Mouse (Mus musculus) hindbrain, embryonic 12.5 days (tissue): ENCODE data around the gene Cbarp. TPM values are rescaled to one million over a fixed set of nuclear protein-coding genes. Genes with fewer than 3 reads are reported as not detected.

ENCODE experiments used
- ATAC-seq: fragments of 200-750 bp; cut with Nextera tagmentation; 2 replicates; pipeline ENCODE4 v1.8.0; 2017; ENCODE audit warnings: moderate TSS enrichment; ENCODE audit not compliant: low FRiP score
- H3K27ac ChIP-seq: fragments of 300-500 bp; sonication (generic); 2 replicates; pipeline ENCODE4 v1.5.1; 2016; ENCODE audit warnings: mild to moderate bottlenecking
- H3K27me3 ChIP-seq: fragments of 300-500 bp; sonication (generic); 2 replicates; pipeline ENCODE4 v1.6.1; 2016; ENCODE audit warnings: mild to moderate bottlenecking
- H3K36me3 ChIP-seq: fragments of 300-500 bp; sonication (generic); 2 replicates; pipeline ENCODE4 v1.6.1; 2016; ENCODE audit warnings: mild to moderate bottlenecking
- H3K4me1 ChIP-seq: fragments of 300-500 bp; sonication (generic); 2 replicates; pipeline ENCODE4 v1.6.1; 2016
- H3K4me2 ChIP-seq: fragments of 300-500 bp; sonication (generic); replicated peaks from 2 replicates; pipeline ENCODE4 v1.6.1; 2016; ENCODE audit warnings: mild to moderate bottlenecking
- H3K4me3 ChIP-seq: fragments of 300-500 bp; sonication (generic); 2 replicates; pipeline ENCODE4 v1.5.1; 2016; ENCODE audit warnings: mild to moderate bottlenecking
- H3K9ac ChIP-seq: fragments of 300-500 bp; sonication (generic); 2 replicates; pipeline ENCODE4 v1.6.1; 2016; ENCODE audit warnings: mild to moderate bottlenecking, moderate library complexity
- H3K9me3 ChIP-seq: fragments of 300-500 bp; sonication (generic); replicated peaks from 2 replicates; pipeline ENCODE4 v1.6.1; 2016; ENCODE audit warnings: mild to moderate bottlenecking
- WGBS: fragments of 180-500 bp; shearing (Covaris S2); methylation state at CpG from one replicate; pipeline ENCODE4 v1.1.7; 2016; 5-methylcytosine and 5-hydroxymethylcytosine counted together
- polyA plus RNA-seq: library from polyadenylated mRNA; unstranded; fragments of >200 nt; fragmentation: Nextera tagmentation; extraction: Ambion mirVana; gene quantifications from 2 replicates; pipeline ENCODE4 v1.2.1, GENCODE M21; 2016

The Cbarp gene
- polyA plus RNA-seq, 1 experiment from 2014 or later = 18.4 TPM

DNA sequence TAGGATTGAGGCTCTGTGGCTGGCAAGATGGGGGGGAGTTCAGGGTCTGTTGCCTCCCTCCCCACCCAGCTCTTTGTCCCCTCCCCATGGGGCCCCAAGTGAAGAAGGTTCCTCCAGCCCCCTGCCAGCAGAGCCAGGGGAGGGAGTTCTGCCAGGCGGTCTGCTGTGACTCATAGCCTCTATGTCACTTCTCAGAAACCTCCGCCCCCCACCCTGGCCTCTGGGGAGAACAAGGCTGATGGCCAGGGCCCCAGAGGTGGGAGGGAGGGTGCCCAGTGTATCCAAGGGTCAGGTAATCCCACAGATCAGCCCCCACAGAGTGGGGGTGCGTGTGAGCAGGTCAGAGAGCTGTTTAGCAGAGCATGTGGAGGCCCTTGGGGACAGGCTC, 12.2 kb upstream of the Cbarp start:
- no peaks in the 10 kb centered on the region for H3K9me3 ChIP-seq
- peaks cover 62% of the 10 kb centered on the region for H3K4me1 ChIP-seq
- ATAC-seq = no peak
- 38% methylated on average over 3 of the region's 3 CpGs for WGBS
- H3K27me3 ChIP-seq = no peaks in the 10 kb centered on the region
- H3K36me3 ChIP-seq = peaks cover 68% of the 10 kb centered on the region
- peak overlapping the region; percentile 100 for H3K27ac ChIP-seq
- H3K4me3 ChIP-seq = peak overlapping the region; percentile 99
- peak overlapping the region; percentile 99 for H3K4me2 ChIP-seq
- H3K9ac ChIP-seq = peak overlapping the region; percentile 100

DNA sequence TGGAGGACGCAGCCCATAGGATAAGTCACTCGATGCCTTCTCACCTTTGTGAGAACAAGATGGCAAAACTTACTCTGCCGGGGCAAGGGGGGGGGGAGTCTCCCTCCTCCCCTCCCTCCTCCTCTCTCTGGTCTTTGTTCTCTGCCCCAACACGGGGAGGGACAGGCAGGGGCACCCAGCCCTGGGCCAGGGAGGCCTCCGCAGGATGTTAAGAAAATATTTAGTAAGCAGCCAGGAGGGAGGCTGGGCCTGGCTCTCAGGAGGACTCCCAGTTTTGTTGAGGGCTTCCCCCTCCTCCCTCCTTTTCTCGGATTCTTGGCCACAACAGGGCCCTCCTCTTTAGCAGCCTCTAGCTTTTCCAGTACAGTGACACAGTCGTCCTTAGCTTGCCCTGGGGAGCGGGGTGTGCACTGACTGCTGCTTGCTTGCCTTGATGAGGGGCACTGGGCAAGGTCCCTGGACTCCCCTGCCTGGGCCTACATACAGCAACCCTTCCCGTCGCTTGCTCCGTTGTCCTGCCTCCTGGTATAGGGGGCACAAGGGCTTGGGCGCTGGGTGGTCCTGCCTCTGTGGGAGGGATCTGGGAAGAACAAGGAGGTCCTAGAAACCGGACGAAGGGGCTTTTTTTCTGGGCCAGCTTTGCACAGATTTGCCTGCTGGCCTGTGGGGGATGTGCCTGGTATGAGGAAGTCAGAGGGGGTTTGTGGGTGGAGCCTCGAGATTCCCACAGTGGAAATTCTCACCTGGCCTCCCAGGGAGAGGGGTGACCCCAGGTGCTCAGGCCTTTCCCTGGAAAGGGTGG, 11.6 kb upstream of the Cbarp start:
- H3K27ac ChIP-seq = peak overlapping the region; percentile 100
- H3K9ac ChIP-seq = peak overlapping the region; percentile 100
- H3K9me3 ChIP-seq = no peaks in the 10 kb centered on the region
- H3K36me3 ChIP-seq = peaks cover 63% of the 10 kb centered on the region
- H3K4me1 ChIP-seq = peaks cover 63% of the 10 kb centered on the region
- no peak for ATAC-seq
- peak overlapping the region; percentile 99 for H3K4me2 ChIP-seq
- peak overlapping the region; percentile 99 for H3K4me3 ChIP-seq
- WGBS = 5% methylated on average over 15 of the region's 15 CpGs
- H3K27me3 ChIP-seq = no peaks in the 10 kb centered on the region

DNA sequence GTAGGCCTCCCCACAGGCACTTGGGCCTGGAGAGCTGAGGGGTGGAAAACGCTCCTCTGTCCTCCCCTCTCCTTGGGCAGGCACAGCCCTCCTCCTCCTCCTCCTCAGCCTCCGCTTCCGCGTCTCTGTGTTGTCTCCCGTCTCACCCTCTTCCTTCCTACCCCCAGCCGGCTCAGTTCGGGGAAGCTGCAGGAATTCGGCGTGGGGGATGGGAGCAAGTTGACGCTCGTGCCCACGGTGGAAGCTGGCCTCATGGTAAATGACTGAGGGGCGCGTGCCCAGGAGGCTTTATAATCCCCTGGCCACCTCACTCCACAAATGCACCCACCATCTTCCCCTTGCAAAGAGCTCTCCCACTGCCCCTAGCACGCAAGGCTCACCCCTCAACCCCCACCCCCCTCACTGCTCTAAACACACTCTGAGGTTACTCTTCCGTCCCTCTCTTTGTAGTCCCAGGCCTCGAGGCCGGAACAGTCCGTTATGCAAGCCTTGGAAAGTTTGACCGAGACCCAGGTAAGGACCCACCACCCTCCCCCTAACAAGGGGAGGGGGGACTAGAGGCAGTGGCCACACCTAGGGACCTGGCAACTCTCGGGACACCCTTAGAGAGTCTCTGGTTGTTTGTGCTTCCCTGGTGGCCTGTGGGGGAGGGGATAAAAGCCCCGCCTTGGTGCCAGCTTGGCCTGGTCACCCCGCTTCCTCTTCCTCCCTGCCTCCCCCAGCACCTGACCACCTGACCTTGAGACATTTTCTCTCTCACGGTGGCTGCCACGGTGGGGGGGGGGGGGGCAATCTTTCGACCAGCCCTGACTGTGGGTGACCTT, 10.8 kb upstream of the Cbarp start:
- Histone ChIP-seq H3K4me1 (peaks cover 58% of the 10 kb centered on the region), H3K27ac (peak overlapping the region; percentile 100), H3K4me3 (peak overlapping the region; percentile 99), H3K36me3 (peaks cover 55% of the 10 kb centered on the region), H3K4me2 (peak overlapping the region; percentile 99), H3K9ac (peak overlapping the region; percentile 100), H3K9me3 (no peaks in the 10 kb centered on the region), H3K27me3 (no peaks in the 10 kb centered on the region)
- WGBS = under 1% methylated on average over 26 of the region's 26 CpGs
- no peak for ATAC-seq

DNA sequence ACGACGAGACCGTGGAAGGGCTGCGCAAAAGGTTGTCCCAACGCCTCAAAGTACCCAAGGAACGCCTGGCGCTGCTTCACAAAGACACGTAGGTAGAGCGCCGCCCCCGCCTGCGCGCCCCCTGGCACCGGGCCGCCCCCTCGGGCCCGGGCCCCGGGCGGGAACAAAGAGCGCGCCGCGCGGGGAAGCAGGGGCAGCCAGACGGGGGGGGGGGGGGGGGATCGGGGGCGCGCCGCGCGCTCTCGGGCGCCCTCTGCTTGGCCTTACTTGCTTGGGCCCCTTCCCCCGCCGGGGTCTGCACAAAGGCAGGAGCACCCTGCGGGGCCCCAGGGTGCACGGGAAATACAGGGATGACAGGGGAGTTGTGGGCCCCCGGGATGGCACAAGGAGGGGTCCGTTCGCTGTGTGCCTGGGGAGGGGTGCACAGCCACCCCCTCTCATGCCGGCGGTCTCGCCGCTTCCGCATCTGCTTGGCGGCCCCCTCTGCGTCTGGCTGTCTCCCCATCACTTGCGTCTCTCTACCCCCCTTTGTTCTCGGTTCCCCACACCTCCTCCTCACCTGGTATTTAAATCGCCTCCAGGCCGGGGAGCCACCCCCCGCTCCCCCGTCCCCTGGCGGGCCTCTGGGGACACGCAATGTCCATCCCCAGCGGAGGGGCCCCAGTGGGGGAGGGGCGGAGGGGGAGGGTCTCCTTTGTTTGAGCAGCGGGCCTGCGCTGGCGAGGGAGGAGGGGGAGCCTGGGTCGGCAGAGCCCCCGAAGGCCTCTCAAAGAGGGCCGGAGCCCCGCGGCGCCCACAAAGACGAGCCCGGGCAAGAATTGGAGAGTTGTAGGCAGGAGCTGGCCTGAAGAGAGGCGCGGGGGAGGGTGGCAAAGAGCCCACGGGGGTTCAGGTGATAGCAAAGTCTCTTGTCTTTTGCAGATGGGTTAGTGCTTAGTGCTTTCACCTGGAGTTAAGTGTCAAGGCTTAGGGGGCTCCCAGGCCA, 9.9 kb upstream of the Cbarp start:
- Histone ChIP-seq H3K4me2 (peak overlapping the region; percentile 99), H3K27me3 (no peaks in the 10 kb centered on the region), H3K4me3 (peak overlapping the region; percentile 99), H3K4me1 (peaks cover 57% of the 10 kb centered on the region), H3K27ac (peak overlapping the region; percentile 100), H3K9ac (peak overlapping the region; percentile 100), H3K36me3 (peaks cover 46% of the 10 kb centered on the region), H3K9me3 (no peaks in the 10 kb centered on the region)
- ATAC-seq = no peak
- under 1% methylated on average over 42 of the region's 71 CpGs for WGBS

DNA sequence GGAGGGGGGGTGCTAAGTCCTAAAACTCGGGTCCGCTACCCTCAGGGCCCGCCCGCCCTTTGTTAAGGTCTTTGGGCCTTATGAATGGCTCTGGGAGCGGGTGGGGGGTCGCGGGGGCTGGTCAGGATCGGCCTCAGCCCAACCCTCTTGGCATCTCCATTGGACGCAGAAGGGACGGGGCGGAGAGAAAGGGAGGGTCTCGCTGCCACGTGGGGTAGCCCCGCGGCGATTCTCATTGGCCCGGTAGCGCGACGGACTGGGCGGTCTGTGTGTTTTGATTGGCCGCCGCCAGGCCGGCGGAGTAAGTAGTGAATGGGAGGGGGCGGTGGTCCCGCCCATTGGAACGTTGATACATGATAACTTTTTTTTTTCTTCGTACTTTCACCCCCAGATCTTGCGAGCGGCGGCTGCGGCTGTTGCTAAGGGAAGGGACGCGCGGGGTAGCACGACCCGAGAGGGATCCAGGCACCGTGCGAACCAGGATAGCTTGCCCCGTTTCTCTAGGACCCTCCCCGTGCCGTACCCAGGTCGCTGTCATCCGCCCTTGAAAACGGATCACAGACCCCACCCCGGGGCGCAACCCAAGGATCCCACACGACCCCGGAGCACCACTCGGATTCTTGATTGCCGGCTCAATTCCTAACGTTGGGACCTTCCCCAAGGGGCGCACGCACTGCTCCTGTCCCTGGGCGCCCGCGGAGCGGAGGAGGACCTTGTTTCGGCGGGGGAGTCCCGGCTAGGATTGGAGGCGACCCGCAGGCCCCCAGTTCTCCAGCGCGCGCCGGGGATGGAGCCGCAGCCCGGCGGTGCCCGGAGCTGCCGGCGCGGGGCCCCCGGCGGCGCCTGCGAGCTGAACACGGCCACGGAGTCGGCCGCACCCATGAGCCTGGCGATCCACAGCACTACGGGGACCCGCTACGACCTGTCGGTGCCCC, 8.9 kb upstream of the Cbarp start:
- under 1% methylated on average over 87 of the region's 88 CpGs for WGBS
- Histone ChIP-seq H3K4me1 (peaks cover 50% of the 10 kb centered on the region), H3K4me3 (peak overlapping the region; percentile 99), H3K9ac (peak overlapping the region; percentile 100), H3K4me2 (peak overlapping the region; percentile 99), H3K27me3 (no peaks in the 10 kb centered on the region), H3K27ac (peak overlapping the region; percentile 100), H3K9me3 (no peaks in the 10 kb centered on the region), H3K36me3 (peaks cover 45% of the 10 kb centered on the region)
- ATAC-seq = peak; percentile 83

DNA sequence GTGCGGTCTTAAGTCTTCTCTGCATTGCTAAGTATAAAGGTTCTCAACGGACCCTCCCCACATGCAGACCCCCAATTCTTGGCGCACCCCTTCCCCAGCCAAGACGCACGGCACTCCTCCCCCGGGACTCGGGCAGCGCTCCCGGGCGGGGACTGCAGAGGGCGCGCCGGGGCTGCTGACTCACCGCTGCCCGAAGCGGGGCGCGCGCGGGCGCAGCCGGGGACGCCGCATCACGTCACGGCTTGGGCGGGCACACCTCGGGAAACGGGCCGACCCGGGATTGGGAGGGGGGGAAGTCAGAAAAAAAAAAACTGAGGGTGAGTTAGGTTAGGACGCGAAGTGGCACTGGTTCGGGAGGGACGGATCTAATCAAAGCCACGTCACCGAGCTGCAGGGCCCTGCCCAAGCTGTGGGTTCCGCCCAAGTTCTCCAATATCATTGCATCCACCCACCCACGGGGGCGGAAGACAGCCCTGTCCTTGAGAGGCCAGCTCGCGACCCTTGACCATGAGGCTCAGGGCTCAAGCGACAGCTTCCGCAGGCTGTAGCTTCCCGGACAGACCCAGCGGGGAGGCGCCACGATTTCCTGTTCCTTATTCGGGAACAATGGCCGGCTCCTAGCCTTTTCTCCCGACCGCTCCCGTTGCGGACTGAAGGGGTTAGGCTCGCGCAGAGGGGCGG, 8.1 kb upstream of the Cbarp start:
- peak overlapping the region; percentile 72 for H3K4me2 ChIP-seq
- H3K27ac ChIP-seq = peak overlapping the region; percentile 97
- H3K36me3 ChIP-seq = peaks cover 45% of the 10 kb centered on the region
- peak overlapping the region; percentile 99 for H3K4me3 ChIP-seq
- peaks cover 42% of the 10 kb centered on the region for H3K4me1 ChIP-seq
- H3K9ac ChIP-seq = peak overlapping the region; percentile 91
- no peaks in the 10 kb centered on the region for H3K9me3 ChIP-seq
- under 1% methylated on average over 56 of the region's 57 CpGs for WGBS
- peak; percentile 30 for ATAC-seq
- H3K27me3 ChIP-seq = no peaks in the 10 kb centered on the region

DNA sequence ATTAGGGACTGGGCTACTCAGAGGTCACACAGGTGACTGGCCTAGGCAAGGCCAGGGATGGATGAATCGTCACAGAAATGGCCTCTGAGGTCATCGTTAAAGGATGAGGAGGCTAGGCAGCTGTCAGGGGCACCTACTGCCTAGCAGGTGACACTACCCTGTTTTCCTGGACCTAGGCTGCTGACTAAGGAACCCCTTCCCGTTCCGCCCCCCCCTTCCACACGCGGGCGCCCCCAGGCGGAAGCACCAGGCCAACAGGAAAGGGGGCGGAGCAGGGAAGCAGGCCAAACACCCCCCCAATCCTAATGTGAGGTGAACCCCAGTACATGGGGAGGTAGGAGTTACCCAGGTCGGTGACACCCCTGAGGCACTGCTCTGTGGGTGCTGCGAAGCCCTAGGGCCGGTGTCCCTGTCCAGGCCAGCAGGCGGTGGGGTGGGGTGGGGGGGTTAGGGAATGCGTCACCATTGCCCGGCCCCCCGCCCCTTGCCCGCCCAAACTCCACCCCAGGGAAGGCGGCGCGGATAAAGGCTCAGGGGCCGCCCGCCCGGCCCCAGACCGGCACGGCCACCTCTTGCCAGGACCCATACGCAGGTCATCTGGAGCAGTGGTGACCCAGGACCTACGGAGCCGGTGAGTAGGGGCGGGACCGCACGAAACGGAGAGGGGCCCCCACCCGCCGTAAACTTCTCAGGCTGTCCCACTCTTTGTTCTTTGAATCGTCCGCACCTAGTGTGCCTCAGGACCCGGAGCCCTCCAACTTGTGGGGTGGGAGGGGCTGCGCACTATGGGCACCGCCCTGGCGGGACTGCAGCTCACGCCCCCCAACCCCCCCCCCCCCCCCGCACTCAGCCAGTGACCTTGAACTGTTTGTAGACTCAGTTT, 7.3 kb upstream of the Cbarp start, which contains the start of gene Midn:
Gene Midn (plus strand): TSS at position 554 of the 883 bp plus-strand sequence.
- WGBS = under 1% methylated on average over 42 of the region's 42 CpGs
- Histone ChIP-seq H3K27ac (peak within 1 kb of the TSS; percentile 97), H3K4me2 (peak within 1 kb of the TSS; percentile 72), H3K4me3 (peak within 1 kb of the TSS; percentile 99), H3K9me3 (no peaks in the 10 kb centered on the region), H3K27me3 (no peaks in the 10 kb centered on the region), H3K36me3 (peaks cover 40% of the 10 kb centered on the region), H3K9ac (peak within 1 kb of the TSS; percentile 91), H3K4me1 (peaks cover 38% of the 10 kb centered on the region)
- peak; percentile 24 for ATAC-seq

DNA sequence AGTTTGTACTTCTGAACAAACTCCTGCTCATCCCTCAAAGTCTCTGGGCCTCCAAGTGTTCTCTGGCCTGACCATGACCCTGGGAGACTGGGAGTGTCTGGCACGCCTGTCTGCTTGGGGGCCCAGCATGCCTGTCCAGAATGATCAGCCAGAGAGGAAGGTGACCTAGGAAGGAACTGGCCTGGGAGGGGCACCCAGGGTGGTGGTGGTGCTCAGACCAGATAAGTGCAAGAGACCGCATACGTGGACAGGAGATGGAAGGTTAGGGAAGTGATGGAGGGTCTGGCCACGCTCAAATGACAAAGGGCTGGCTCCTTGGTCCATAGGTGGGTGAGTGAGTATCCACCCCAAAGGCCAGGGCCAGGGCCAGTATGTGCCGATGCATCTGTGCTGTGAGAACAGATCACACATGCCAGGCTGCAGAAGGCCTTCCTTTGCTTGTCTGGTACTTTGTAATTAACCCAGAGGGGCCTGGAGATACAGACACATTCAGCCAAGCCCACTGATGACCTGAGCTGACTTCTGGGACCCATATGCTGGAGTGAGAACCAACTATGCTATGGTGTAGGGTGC, 6.6 kb upstream of the Cbarp start:
- ATAC-seq = no peak
- Histone ChIP-seq H3K9me3 (no peaks in the 10 kb centered on the region), H3K4me2 (peak overlapping the region; percentile 72), H3K36me3 (peaks cover 33% of the 10 kb centered on the region), H3K27ac (peak overlapping the region; percentile 97), H3K27me3 (no peaks in the 10 kb centered on the region), H3K4me1 (peaks cover 35% of the 10 kb centered on the region), H3K4me3 (peak overlapping the region; percentile 99), H3K9ac (peak overlapping the region; percentile 91; the same call in 1 of the 2 replicates)
- WGBS = 72% methylated on average over 5 of the region's 5 CpGs

DNA sequence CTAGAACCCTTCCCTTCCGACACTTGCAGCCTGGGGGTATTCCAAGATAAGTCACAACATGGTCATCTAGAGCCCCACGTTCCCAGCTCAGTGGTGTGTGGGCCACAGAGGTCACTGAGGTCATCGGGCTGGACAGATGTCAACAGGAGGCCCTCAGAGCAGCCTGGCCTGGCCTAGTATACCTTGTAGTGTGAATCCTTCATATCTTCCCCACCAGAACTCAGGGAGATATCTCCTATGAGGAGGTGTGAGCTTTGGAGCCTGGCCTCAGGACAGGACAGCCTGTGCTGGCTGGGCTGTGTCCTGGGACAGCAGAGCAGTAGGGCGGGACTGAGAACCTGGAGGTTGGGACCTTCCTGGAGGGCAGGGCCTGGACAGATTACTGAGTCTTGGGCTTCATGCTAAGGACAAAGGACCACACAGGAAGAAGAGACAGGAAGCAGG, 6.0 kb upstream of the Cbarp start:
- H3K4me1 ChIP-seq = peaks cover 32% of the 10 kb centered on the region
- WGBS = 75% methylated on average over 4 of the region's 4 CpGs
- H3K9ac ChIP-seq = no peak overlapping the region

More for the DNA sequence above, 6.0 kb upstream of the Cbarp start:
- H3K4me3 ChIP-seq = no peak overlapping the region
- H3K27ac ChIP-seq = 0 out of 2 replicates have a peak overlapping the region, but pooled peaks have one; percentile 97
- H3K4me2 ChIP-seq = 0 out of 2 replicates have a peak overlapping the region, but pooled peaks have one; percentile 1
- no peak for ATAC-seq
- H3K27me3 ChIP-seq = no peaks in the 10 kb centered on the region
- H3K36me3 ChIP-seq = peaks cover 27% of the 10 kb centered on the region
- no peaks in the 10 kb centered on the region for H3K9me3 ChIP-seq
